Mouse (Mus musculus): ENCODE measurements around the gene Tbc1d22a.

- TF ChIP-seq CTCF (IDR thresholded peaks at IDR 0.05; ENCODE audit: insufficient read depth, low read length) (peak; percentile 85), POLR2A (IDR thresholded peaks at IDR 0.05; ENCODE audit: borderline replicate concordance, extremely low read depth, low read depth, low read length) (no peak)
These were observed 22.0 kb downstream of the Tbc1d22a start for GRCm38 (mm10) chr15:86236252-86236651.
